In genomic region chr2:94363821-94364220, GRCm38 (mm10) we compare ENCODE assay signal across 14 mouse cellular contexts.
"Had no signal": no experiment of that assay in that cellular context is flagged by ENCODE, and none has a peak within 500 bp of the region (broad histone marks: within the 10 kb centered on the region; RNA-seq: fewer than 3 reads in every experiment).

No protein-coding gene starts in this region.

- DNase-seq: gastrocnemius, adult 2 months; gastrocnemius, postnatal 10 days; gastrocnemius, postnatal 25 days; heart, adult 2 months; heart, postnatal 14 days; heart, postnatal 4 days; kidney, adult 18-20 months; kidney, adult 8-10 months; kidney, postnatal 10 days; kidney, postnatal 25 days; kidney, postnatal 4 days; layer of hippocampus, postnatal 36 days; left cerebral cortex, postnatal 4 days; lung, adult 18-20 months had no signal
